In genomic region chr1:158054961-158055360, GRCm38 (mm10) we compare ENCODE assay signal across 26 mouse cellular contexts.
A peak's percentile ranks its signal among the peaks of the same experiment; 100 is the strongest.
DNase-seq lines count a peak whose midpoint lies in the region; ATAC-seq and TF ChIP-seq lines count a peak whose summit lies in the region.
"Had no signal": no experiment of that assay in that cellular context is flagged by ENCODE, and none has a peak within 500 bp of the region (broad histone marks: within the 10 kb centered on the region; RNA-seq: fewer than 3 reads in every experiment).

No protein-coding gene starts in this region.

- no peak for ATAC-seq in hindbrain, embryonic 15.5 days (ENCODE audit: low FRiP score, low read depth)
- no peak for ATAC-seq in hindbrain, embryonic 16.5 days
- ATAC-seq in midbrain, embryonic 16.5 days = no peak
- no peak for ATAC-seq in midbrain, embryonic 11.5 days (ENCODE audit: low FRiP score)
- ATAC-seq in forebrain, embryonic 16.5 days = peak; percentile 59
- ATAC-seq: CD4-positive, CD25-positive, alpha-beta regulatory T cell, adult 4 months; intestine, embryonic 16.5 days had no signal

- 61% methylated on average over 11 of the region's 11 CpGs for WGBS in hindbrain, embryonic 15.5 days
- 56% methylated on average over 11 of the region's 11 CpGs for WGBS in hindbrain, embryonic 16.5 days
- WGBS in midbrain, embryonic 16.5 days = 65% methylated on average over 11 of the region's 11 CpGs
- 79% methylated on average over 11 of the region's 11 CpGs for WGBS in midbrain, embryonic 11.5 days
- 42% methylated on average over 11 of the region's 11 CpGs for WGBS in forebrain, embryonic 16.5 days
- WGBS in lung, adult 2 months = 80% methylated on average over 11 of the region's 11 CpGs

- H3K9ac ChIP-seq in hindbrain, embryonic 15.5 days = no peak overlapping the region
- H3K9ac ChIP-seq in hindbrain, embryonic 16.5 days (ENCODE audit: low read depth, low read length) = no peak overlapping the region
- H3K9ac ChIP-seq in midbrain, embryonic 16.5 days (ENCODE audit: low read depth, low read length) = no peak overlapping the region
- H3K9ac ChIP-seq in midbrain, embryonic 11.5 days (ENCODE audit: low read length) = no peak overlapping the region
- no peak overlapping the region; the same call in 1 of the 2 replicates for H3K9ac ChIP-seq in forebrain, embryonic 16.5 days (replicated peaks; ENCODE audit: low read depth, low read length)
- H3K9ac ChIP-seq: embryonic facial prominence, embryonic 15.5 days; heart, embryonic 13.5 days; limb, embryonic 12.5 days; liver, embryonic 15.5 days; lung, embryonic 15.5 days had no signal

- 0 out of 2 replicates have a peak, but pooled peaks cover 3% of the 10 kb centered on the region for H3K4me1 ChIP-seq in hindbrain, embryonic 15.5 days (replicated peaks)
- H3K4me1 ChIP-seq in hindbrain, embryonic 16.5 days (ENCODE audit: control insufficient read depth, insufficient read depth, low read depth, low read length) = no peaks in the 10 kb centered on the region
- no peaks in the 10 kb centered on the region for H3K4me1 ChIP-seq in midbrain, embryonic 16.5 days (ENCODE audit: control insufficient read depth, insufficient read depth, low read length)
- no peaks in the 10 kb centered on the region for H3K4me1 ChIP-seq in midbrain, embryonic 11.5 days (ENCODE audit: control insufficient read depth, insufficient read depth, low read length)
- H3K4me1 ChIP-seq in forebrain, embryonic 16.5 days (replicated peaks; ENCODE audit: control insufficient read depth, insufficient read depth, low read length) = peaks cover 2% of the 10 kb centered on the region; the same call in 1 of the 2 replicates
- no peaks in the 10 kb centered on the region for H3K4me1 ChIP-seq in lung, adult 2 months (ENCODE audit: control insufficient read depth, insufficient read depth, low read length)
- H3K4me1 ChIP-seq: embryonic facial prominence, embryonic 10.5 days; embryonic facial prominence, embryonic 15.5 days; heart, embryonic 13.5 days; liver, embryonic 15.5 days; lung, embryonic 15.5 days; midbrain, embryonic 10.5 days had no signal

- no peaks in the 10 kb centered on the region for H3K9me3 ChIP-seq in hindbrain, embryonic 15.5 days
- H3K9me3 ChIP-seq in hindbrain, embryonic 16.5 days (ENCODE audit: control insufficient read depth, low read length) = peaks cover 3% of the 10 kb centered on the region; the same call in 1 of the 2 replicates
- H3K9me3 ChIP-seq in midbrain, embryonic 16.5 days (replicated peaks; ENCODE audit: control insufficient read depth, low read length, poor library complexity, severe bottlenecking) = no peaks in the 10 kb centered on the region
- H3K9me3 ChIP-seq in midbrain, embryonic 11.5 days (ENCODE audit: control insufficient read depth, low read length) = no peaks in the 10 kb centered on the region
- H3K9me3 ChIP-seq in forebrain, embryonic 16.5 days (ENCODE audit: control insufficient read depth, low read length) = peaks cover 2% of the 10 kb centered on the region; the same call in 1 of the 2 replicates
- H3K9me3 ChIP-seq: embryonic facial prominence, embryonic 10.5 days; embryonic facial prominence, embryonic 15.5 days; heart, embryonic 13.5 days; limb, embryonic 12.5 days; liver, embryonic 15.5 days; lung, embryonic 15.5 days; midbrain, embryonic 10.5 days had no signal

- no peak for DNase-seq in midbrain, embryonic 11.5 days (ENCODE audit: low spot score, missing footprints)
- no peak for DNase-seq in lung, adult 2 months
- DNase-seq in gastrocnemius, postnatal 4 days (ENCODE audit: low spot score in 2 of 2) = no peak
- DNase-seq: adrenal gland, postnatal 25 days; cerebellum, adult 8-10 months; cerebellum, postnatal 25 days; heart, postnatal 10 days; kidney, adult 9 months; kidney, postnatal 14 days; layer of hippocampus, adult 9-11 months; retina, postnatal 1 day; right cerebral cortex, postnatal 14 days; thymus, postnatal 4 days had no signal

- H3K4me3 ChIP-seq in hindbrain, embryonic 15.5 days = no peak overlapping the region
- no peak overlapping the region for H3K4me3 ChIP-seq in hindbrain, embryonic 16.5 days (ENCODE audit: low read length)
- H3K4me3 ChIP-seq in midbrain, embryonic 16.5 days (ENCODE audit: low read depth, low read length) = no peak overlapping the region
- no peak overlapping the region for H3K4me3 ChIP-seq in midbrain, embryonic 11.5 days (ENCODE audit: low read depth, low read length)
- H3K4me3 ChIP-seq in forebrain, embryonic 16.5 days (replicated peaks; ENCODE audit: low read length) = no peak overlapping the region
- H3K4me3 ChIP-seq in lung, adult 2 months (replicated peaks; ENCODE audit: extremely low read depth, low read depth, low read length) = no peak overlapping the region
- H3K4me3 ChIP-seq: embryonic facial prominence, embryonic 10.5 days; embryonic facial prominence, embryonic 15.5 days; heart, embryonic 13.5 days; limb, embryonic 12.5 days; liver, embryonic 15.5 days; lung, embryonic 15.5 days; midbrain, embryonic 10.5 days had no signal

- TF ChIP-seq CTCF in lung, adult 2 months (IDR thresholded peaks at IDR 0.05; ENCODE audit: insufficient read depth, low read length) = no peak

- H3K36me3 ChIP-seq in hindbrain, embryonic 15.5 days = no peaks in the 10 kb centered on the region
- no peaks in the 10 kb centered on the region for H3K36me3 ChIP-seq in hindbrain, embryonic 16.5 days (ENCODE audit: control insufficient read depth, insufficient read depth, low read length)
- H3K36me3 ChIP-seq in midbrain, embryonic 16.5 days (ENCODE audit: control insufficient read depth, insufficient read depth, low read length) = no peaks in the 10 kb centered on the region
- H3K36me3 ChIP-seq in midbrain, embryonic 11.5 days (ENCODE audit: control insufficient read depth, insufficient read depth, low read length) = no peaks in the 10 kb centered on the region
- H3K36me3 ChIP-seq in forebrain, embryonic 16.5 days (ENCODE audit: control insufficient read depth, insufficient read depth) = no peaks in the 10 kb centered on the region
- H3K36me3 ChIP-seq: embryonic facial prominence, embryonic 10.5 days; embryonic facial prominence, embryonic 15.5 days; heart, embryonic 13.5 days; limb, embryonic 12.5 days; liver, embryonic 15.5 days; lung, embryonic 15.5 days; midbrain, embryonic 10.5 days had no signal

- peak overlapping the region; percentile 22; the same call in 1 of the 2 replicates for H3K4me2 ChIP-seq in hindbrain, embryonic 15.5 days
- H3K4me2 ChIP-seq in hindbrain, embryonic 16.5 days (ENCODE audit: low read length) = no peak overlapping the region
- H3K4me2 ChIP-seq in midbrain, embryonic 16.5 days (ENCODE audit: low read length) = peak overlapping the region; percentile 12; the same call in 1 of the 2 replicates
- H3K4me2 ChIP-seq in midbrain, embryonic 11.5 days = no peak overlapping the region
- H3K4me2 ChIP-seq in forebrain, embryonic 16.5 days (ENCODE audit: low read length) = peak overlapping the region; percentile 9
- H3K4me2 ChIP-seq: embryonic facial prominence, embryonic 15.5 days; heart, embryonic 13.5 days; limb, embryonic 12.5 days; liver, embryonic 15.5 days; lung, embryonic 15.5 days had no signal

- H3K27ac ChIP-seq in hindbrain, embryonic 15.5 days (replicated peaks) = no peak overlapping the region
- H3K27ac ChIP-seq in hindbrain, embryonic 16.5 days (ENCODE audit: low read depth, low read length) = no peak overlapping the region
- no peak overlapping the region for H3K27ac ChIP-seq in midbrain, embryonic 16.5 days (ENCODE audit: low read length)
- H3K27ac ChIP-seq in midbrain, embryonic 11.5 days (ENCODE audit: low read depth, low read length) = no peak overlapping the region
- no peak overlapping the region for H3K27ac ChIP-seq in forebrain, embryonic 16.5 days (ENCODE audit: low read length)
- H3K27ac ChIP-seq: embryonic facial prominence, embryonic 10.5 days; embryonic facial prominence, embryonic 15.5 days; heart, embryonic 13.5 days; limb, embryonic 12.5 days; liver, embryonic 15.5 days; lung, embryonic 15.5 days; midbrain, embryonic 10.5 days had no signal

- TF ChIP-seq POLR2A in lung, adult 2 months (IDR thresholded peaks at IDR 0.05; ENCODE audit: borderline replicate concordance, extremely low read depth, low read depth, low read length) = no peak

- H3K27me3 ChIP-seq in hindbrain, embryonic 15.5 days = no peaks in the 10 kb centered on the region
- H3K27me3 ChIP-seq in hindbrain, embryonic 16.5 days (replicated peaks; ENCODE audit: control insufficient read depth, insufficient read depth, low read length) = no peaks in the 10 kb centered on the region
- H3K27me3 ChIP-seq in midbrain, embryonic 16.5 days (ENCODE audit: control insufficient read depth, insufficient read depth, low read depth, low read length) = no peaks in the 10 kb centered on the region
- no peaks in the 10 kb centered on the region for H3K27me3 ChIP-seq in midbrain, embryonic 11.5 days (ENCODE audit: control insufficient read depth, insufficient read depth, low read length)
- H3K27me3 ChIP-seq in forebrain, embryonic 16.5 days (replicated peaks; ENCODE audit: control insufficient read depth, insufficient read depth, low read length) = no peaks in the 10 kb centered on the region
- H3K27me3 ChIP-seq: embryonic facial prominence, embryonic 15.5 days; heart, embryonic 13.5 days; limb, embryonic 12.5 days; liver, embryonic 15.5 days; lung, embryonic 15.5 days had no signal

Comparison
In these comparisons a context has a peak if more than half of its experiments do, and no peak if none do; other contexts are left out.
1. H3K4me2 ChIP-seq: peak in hindbrain, embryonic 15.5 days (single experiment), midbrain, embryonic 16.5 days (single experiment) and forebrain, embryonic 16.5 days (single experiment); none in hindbrain, embryonic 16.5 days (single experiment) and midbrain, embryonic 11.5 days (single experiment).